Mouse (Mus musculus) mature B cell (primary cell): ENCODE data around the gene AF366264.
"Not testable (repeated sequence)": the region's sequence is repeated elsewhere in the genome, so short reads cannot be mapped to it uniquely, and the experiment has no call there.

Experiments used
- in situ Hi-C: fragments of 300-500 bp; cut with MboI; formaldehyde crosslinking; loops from 2 replicates; pipeline ENCODE4 v1.14.3; 2019

AF366264 gene

DNA sequence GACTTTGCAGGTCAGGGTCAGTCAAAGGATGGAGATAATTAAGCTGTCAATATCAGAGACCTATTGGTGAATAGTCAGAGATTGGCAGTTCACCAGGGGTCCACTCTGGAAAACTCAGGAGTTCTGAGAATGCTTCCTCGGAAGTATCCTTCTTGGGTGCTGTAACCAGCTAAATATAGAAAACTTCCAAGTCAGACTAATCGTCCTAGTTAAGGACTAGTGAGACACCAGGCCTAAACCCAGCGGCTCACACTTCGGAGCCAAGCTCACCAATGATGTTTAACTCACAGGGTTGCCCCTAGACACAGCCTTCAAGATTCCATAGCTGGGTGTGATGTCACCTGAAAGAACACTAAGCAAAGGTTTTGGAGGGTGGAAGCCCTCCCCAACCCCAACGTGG is at the start of gene AF366264:
Gene AF366264 (minus strand): TSS at position 101 of the 400 bp plus-strand sequence.
- in situ Hi-C loops, result not testable (repeated sequence)

GRCm38 (mm10) chr8:13843286-13843685 is 5.1 kb upstream of the AF366264 start:
- in situ Hi-C loops, result not testable (repeated sequence)

DNA sequence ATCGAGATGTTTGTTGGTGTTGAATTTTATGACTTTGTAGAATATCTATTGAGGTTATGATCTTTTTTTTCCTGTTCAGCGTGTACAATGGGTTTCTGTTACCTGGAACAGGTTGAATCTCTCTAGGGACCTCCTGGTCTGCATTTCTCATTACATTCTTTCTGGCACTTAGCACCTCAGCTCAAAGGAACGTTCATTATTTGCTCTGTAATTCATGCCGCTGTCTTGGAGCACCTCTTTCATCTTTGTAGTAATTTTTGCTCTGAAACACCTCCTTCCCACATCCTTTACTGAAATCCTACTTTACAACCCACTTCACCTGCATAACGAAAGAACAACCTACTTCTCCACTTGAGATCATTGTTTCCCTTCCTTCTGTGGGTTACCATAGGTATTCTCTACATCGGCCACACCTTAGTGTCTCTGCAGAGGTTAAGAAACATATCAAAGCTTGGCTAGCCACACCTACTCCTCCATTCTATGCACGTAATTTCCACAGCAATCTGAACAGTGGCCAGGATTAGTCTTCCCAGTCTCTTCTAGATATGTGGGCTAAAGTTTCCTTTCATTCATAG is 9.5 kb downstream of the AF366264 start:
- in situ Hi-C loops, result no loop called here

DNA sequence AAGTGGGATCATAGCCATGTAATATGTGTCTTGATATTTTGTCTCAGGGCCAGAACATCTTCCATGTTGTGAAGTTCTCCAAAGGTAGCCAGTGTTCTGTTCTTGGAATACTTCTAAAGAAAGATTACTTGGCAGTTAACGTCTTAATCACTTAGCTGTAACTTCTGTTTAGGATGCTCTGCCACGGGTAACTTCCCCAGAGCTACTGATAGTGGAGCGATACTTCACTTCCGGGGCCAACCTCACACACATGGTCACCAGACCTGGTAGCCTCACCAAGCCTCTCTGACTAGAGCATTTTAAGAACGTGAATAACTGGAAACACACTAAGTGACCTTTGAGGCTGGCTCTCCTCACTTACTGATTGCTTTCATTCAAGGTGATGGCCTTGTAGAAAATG is 38.6 kb downstream of the AF366264 start:
- in situ Hi-C loops, result loop anchor here (25.0 kb wide), 1 partner anchor 687 kb away; the partner anchor contains the start of genes Cul4a and Pcid2

DNA sequence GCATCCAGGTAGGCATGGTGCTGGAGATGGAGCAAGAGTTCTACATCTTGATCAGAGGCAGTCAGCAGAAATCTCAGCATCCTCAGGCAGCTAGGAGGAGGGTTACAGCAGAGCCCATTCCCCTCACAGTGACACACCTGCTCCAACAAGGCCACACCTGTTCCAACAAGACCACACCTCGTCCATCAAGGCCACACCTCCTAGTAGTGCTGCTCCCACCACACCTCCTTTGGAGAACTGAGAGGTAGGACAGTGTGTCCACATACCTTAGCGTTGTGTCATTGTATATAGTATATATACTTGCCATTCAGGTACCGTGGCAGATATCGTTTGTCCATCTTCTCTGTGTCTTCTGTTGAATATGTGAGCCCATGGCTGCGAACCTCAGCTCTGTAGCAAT is 40.5 kb downstream of the AF366264 start:
- in situ Hi-C loops, result loop anchor here (25.0 kb wide), 1 partner anchor 685 kb away; the partner anchor contains the start of genes Cul4a and Pcid2

- in situ Hi-C loops, result loop anchor here (25.0 kb wide), 1 partner anchor 681 kb away; the partner anchor contains the start of genes Cul4a and Pcid2
These were observed 44.5 kb downstream of the AF366264 start for GRCm38 (mm10) chr8:13793746-13794101.

- in situ Hi-C loops, result loop anchor here (25.0 kb wide), 1 partner anchor 681 kb away; the partner anchor contains the start of genes Cul4a and Pcid2
These were observed 45.0 kb downstream of the AF366264 start for GRCm38 (mm10) chr8:13793097-13793745.

GRCm38 (mm10) chr8:13789606-13790005 is 48.6 kb downstream of the AF366264 start:
- in situ Hi-C loops, result loop anchor here (25.0 kb wide), 1 partner anchor 677 kb away; the partner anchor contains the start of genes Cul4a and Pcid2

GRCm38 (mm10) chr8:13785764-13786299 is 52.4 kb downstream of the AF366264 start:
- in situ Hi-C loops, result loop anchor here (25.0 kb wide), 1 partner anchor 674 kb away; the partner anchor contains the start of genes Cul4a and Pcid2

GRCm38 (mm10) chr8:13785250-13785763 is 52.9 kb downstream of the AF366264 start, which contains the start of gene Upf3a:
Gene Upf3a, plus strand, starts transcription at chr8:13785615.
- in situ Hi-C loops, result loop anchor here (25.0 kb wide), 1 partner anchor 673 kb away; the partner anchor contains the start of genes Cul4a and Pcid2
